Mouse (Mus musculus) hindbrain, postnatal 0 days (tissue): ENCODE data around the gene Mob3a. TPM values are rescaled to one million over a fixed set of nuclear protein-coding genes. Genes with fewer than 3 reads are reported as not detected.
"Not testable (repeated sequence)": the region's sequence is repeated elsewhere in the genome, so short reads cannot be mapped to it uniquely, and the experiment has no call there.

Experiments
- ATAC-seq: fragments of 200-750 bp; cut with Nextera tagmentation; 2 replicates; pipeline ENCODE4 v1.8.0; 2017; ENCODE audit warnings: mild to moderate bottlenecking, moderate TSS enrichment, moderate library complexity
- DNase-seq: peaks from one replicate; pipeline ENCODE4 v3.0.0-alpha.2; 2015; ENCODE audit warnings: low spot score
- H3K27ac ChIP-seq: fragments of 300-500 bp; sonication (generic); 2 replicates; pipeline ENCODE4 v1.5.1; 2014; ENCODE audit warnings: mild to moderate bottlenecking
- H3K27me3 ChIP-seq: fragments of 300-500 bp; sonication (generic); 2 replicates; pipeline ENCODE4 v1.6.1; 2014; ENCODE audit warnings: low read length, mixed read lengths; ENCODE audit not compliant: insufficient read depth
- H3K36me3 ChIP-seq: fragments of 300-500 bp; sonication (generic); 2 replicates; pipeline ENCODE4 v1.6.1; 2014; ENCODE audit warnings: low read length, mixed read lengths; ENCODE audit not compliant: insufficient read depth
- H3K4me1 ChIP-seq: fragments of 300-500 bp; sonication (generic); 2 replicates; pipeline ENCODE4 v1.6.1; 2014; ENCODE audit warnings: antibody characterized with exemption, low read length, mixed read lengths; ENCODE audit not compliant: insufficient read depth
- H3K4me2 ChIP-seq: fragments of 300-500 bp; sonication (generic); 2 replicates; pipeline ENCODE4 v1.6.1; 2014; ENCODE audit warnings: low read depth, mild to moderate bottlenecking, low read length, moderate library complexity, mixed read lengths
- H3K4me3 ChIP-seq: fragments of 300-500 bp; sonication (generic); 2 replicates; pipeline ENCODE4 v1.5.1; 2014; ENCODE audit warnings: low read length
- H3K9ac ChIP-seq: fragments of 300-500 bp; sonication (generic); replicated peaks from 2 replicates; pipeline ENCODE4 v1.6.1; 2014; ENCODE audit warnings: mild to moderate bottlenecking, low read length, moderate library complexity, mixed read lengths
- H3K9me3 ChIP-seq: fragments of 300-500 bp; sonication (generic); 2 replicates; pipeline ENCODE4 v1.6.1; 2016; ENCODE audit warnings: low read length, mixed read lengths
- CTCF ChIP-seq: IDR thresholded peaks from 2 replicates; pipeline ENCODE4 v1.5.1; 2016; ENCODE audit warnings: antibody characterized with exemption, control low read depth, low read depth
- WGBS: fragments of 180-500 bp; shearing (Covaris S2); extraction: QIAGEN DNeasy Blood & Tissue Kit; methylation state at CpG from one replicate; pipeline ENCODE4 v1.1.7; 2014; 5-methylcytosine and 5-hydroxymethylcytosine counted together
- polyA plus RNA-seq: library from polyadenylated mRNA; unstranded; fragments of >200 nt; fragmentation: Nextera tagmentation; extraction: Ambion mirVana; gene quantifications from 2 replicates; pipeline ENCODE4 v1.2.1, GENCODE M21; 2015
- total RNA-seq: library from RNA; depleted of rRNA; stranded (reverse); fragments of >200 nt; gene quantifications from 2 replicates; pipeline ENCODE4 v1.2.3, GENCODE M21; 2014; rRNA removed

Mob3a gene
- total and polyA plus RNA-seq, 2 experiments from 2014 or later: 38.8 to 76.4 TPM

GRCm38 (mm10) chr10:80655406-80656129 is 46.2 kb downstream of the Mob3a start:
- Histone ChIP-seq H3K36me3 (no peaks in the 10 kb centered on the region), H3K4me3 (peak overlapping the region; percentile 76), H3K27ac (peak overlapping the region; percentile 92), H3K4me1 (peaks cover 11% of the 10 kb centered on the region; the same call in 1 of the 2 replicates), H3K9me3 (no peaks in the 10 kb centered on the region), H3K4me2 (peak overlapping the region; percentile 94), H3K27me3 (no peaks in the 10 kb centered on the region), H3K9ac (peak overlapping the region; percentile 93)
- ATAC-seq (peak; percentile 35), DNase-seq (no peak)
- no peak for TF ChIP-seq CTCF
- 3% methylated on average over 12 of the region's 12 CpGs for WGBS

GRCm38 (mm10) chr10:80654866-80655265 is 46.9 kb downstream of the Mob3a start:
- no peak overlapping the region; the same call in 1 of the 2 replicates for H3K9ac ChIP-seq
- ATAC-seq (no peak), DNase-seq (no peak)
- H3K4me1 ChIP-seq: peaks cover 11% of the 10 kb centered on the region; the same call in 1 of the 2 replicates
- H3K9me3 ChIP-seq: no peaks in the 10 kb centered on the region
- no peaks in the 10 kb centered on the region for H3K27me3 ChIP-seq
- H3K4me3 ChIP-seq: peak overlapping the region; percentile 76; the same call in 1 of the 2 replicates
- H3K4me2 ChIP-seq: peak overlapping the region; percentile 94
- 69% methylated on average over 6 of the region's 6 CpGs for WGBS
- H3K27ac ChIP-seq: no peak overlapping the region
- no peaks in the 10 kb centered on the region for H3K36me3 ChIP-seq
- TF ChIP-seq CTCF: no peak

DNA sequence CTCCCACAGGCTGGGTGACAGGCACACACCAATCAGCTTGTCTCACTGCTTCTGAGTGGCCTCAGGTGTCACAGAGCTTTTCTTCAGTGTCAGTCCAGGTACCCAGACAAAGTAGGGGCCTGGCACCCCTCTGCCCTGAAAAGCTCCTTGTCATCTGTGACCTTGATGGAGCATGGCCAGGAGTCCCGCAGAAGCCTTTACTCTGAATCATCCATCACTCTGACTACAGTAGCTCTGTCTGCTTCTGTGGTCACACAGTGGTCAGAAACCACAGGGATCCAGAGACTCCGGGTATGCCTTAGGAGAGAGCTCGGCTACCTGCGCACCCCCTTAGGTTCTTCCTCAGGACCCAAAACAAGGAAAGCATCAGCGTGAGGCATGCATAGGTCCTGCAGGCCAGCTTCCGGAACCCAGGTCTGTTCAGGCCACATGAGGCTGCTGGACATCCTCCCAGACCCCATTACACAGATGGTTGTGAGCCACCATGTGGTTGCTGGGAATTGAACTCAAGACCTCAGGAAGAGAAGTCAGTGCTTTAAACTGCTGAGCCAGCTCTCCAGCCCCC is 48.5 kb downstream of the Mob3a start:
- H3K36me3 ChIP-seq: no peaks in the 10 kb centered on the region
- H3K4me1 ChIP-seq: peaks cover 11% of the 10 kb centered on the region; the same call in 1 of the 2 replicates
- no peak for TF ChIP-seq CTCF
- H3K27me3 ChIP-seq: no peaks in the 10 kb centered on the region
- no peak overlapping the region for H3K4me3 ChIP-seq
- ATAC-seq: no peak
- H3K9ac ChIP-seq: 0 out of 2 replicates have a peak overlapping the region, but pooled peaks have one; percentile 0
- DNase-seq: no peak
- H3K4me2 ChIP-seq: no peak overlapping the region
- H3K27ac ChIP-seq: no peak overlapping the region
- H3K9me3 ChIP-seq: no peaks in the 10 kb centered on the region
- WGBS: 76% methylated on average over 6 of the region's 6 CpGs

GRCm38 (mm10) chr10:80650392-80650791 is 51.4 kb downstream of the Mob3a start:
- H3K4me1 ChIP-seq: peaks cover 7% of the 10 kb centered on the region; the same call in 1 of the 2 replicates
- H3K9me3 ChIP-seq: no peaks in the 10 kb centered on the region
- H3K4me2 ChIP-seq: no peak overlapping the region
- H3K4me3 ChIP-seq: no peak overlapping the region
- no peak overlapping the region for H3K27ac ChIP-seq
- H3K9ac ChIP-seq: no peak overlapping the region
- H3K27me3 ChIP-seq: no peaks in the 10 kb centered on the region
- H3K36me3 ChIP-seq: peaks cover 16% of the 10 kb centered on the region
- ATAC-seq (no peak), DNase-seq (no peak)
- WGBS: 93% methylated on average over 10 of the region's 10 CpGs
- TF ChIP-seq CTCF: no peak

DNA sequence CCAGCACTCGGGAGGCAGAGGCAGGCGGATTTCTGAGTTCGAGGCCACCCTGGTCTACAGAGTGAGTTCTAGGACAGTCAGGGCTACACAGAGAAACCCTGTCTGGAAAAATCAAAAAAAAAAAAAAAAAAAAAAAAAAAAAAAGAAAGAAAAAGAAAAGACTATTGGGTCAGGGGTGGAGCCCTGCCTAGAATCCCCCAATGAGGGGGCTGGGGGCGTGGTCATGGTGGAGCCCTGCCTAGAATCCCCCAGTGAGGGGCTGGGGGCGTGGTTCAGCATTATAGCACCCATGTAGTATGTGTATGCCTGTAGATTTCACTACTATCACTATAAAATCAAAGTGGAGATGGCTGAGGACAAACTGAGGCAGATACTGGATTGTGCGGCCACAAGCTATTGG is 51.9 kb downstream of the Mob3a start:
- not testable (repeated sequence) for H3K27me3 ChIP-seq, ATAC-seq, H3K9ac ChIP-seq, H3K27ac ChIP-seq, DNase-seq, H3K4me3 ChIP-seq, H3K9me3 ChIP-seq, H3K4me1 ChIP-seq, H3K4me2 ChIP-seq
- H3K36me3 ChIP-seq: peaks cover 20% of the 10 kb centered on the region
- WGBS: 89% methylated on average over 6 of the region's 6 CpGs

DNA sequence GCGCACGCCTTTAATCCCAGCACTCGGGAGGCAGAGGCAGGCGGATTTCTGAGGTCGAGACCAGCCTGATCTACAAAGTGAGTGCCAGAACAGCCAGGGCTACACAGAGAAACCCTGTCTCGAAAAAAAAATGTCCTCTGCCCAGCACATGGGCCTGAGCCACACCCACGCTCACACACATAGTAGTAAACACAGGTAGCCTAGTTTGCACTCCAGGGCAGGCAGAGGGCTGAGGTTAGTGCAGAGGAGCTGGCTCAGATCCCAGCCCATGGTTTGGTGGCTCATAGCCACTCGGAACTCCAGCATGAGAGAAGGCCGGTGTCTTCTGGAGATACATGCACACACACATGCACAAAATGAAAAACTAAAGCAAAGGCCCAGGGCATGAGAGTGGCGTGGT is 54.8 kb downstream of the Mob3a start:
- H3K27me3 ChIP-seq: no peaks in the 10 kb centered on the region
- 93% methylated on average over 10 of the region's 10 CpGs for WGBS
- H3K36me3 ChIP-seq: peaks cover 37% of the 10 kb centered on the region
- DNase-seq (no peak), ATAC-seq (no peak)
- no peaks in the 10 kb centered on the region for H3K4me1 ChIP-seq
- H3K27ac ChIP-seq: no peak overlapping the region
- no peak overlapping the region for H3K4me2 ChIP-seq
- H3K4me3 ChIP-seq: no peak overlapping the region
- H3K9me3 ChIP-seq: no peaks in the 10 kb centered on the region
- H3K9ac ChIP-seq: no peak overlapping the region
- TF ChIP-seq CTCF: no peak

- H3K4me1 ChIP-seq: no peaks in the 10 kb centered on the region
- no peaks in the 10 kb centered on the region for H3K27me3 ChIP-seq
- no peak for ATAC-seq
- DNase-seq: no peak
- no peak overlapping the region for H3K4me2 ChIP-seq
- H3K9me3 ChIP-seq: no peaks in the 10 kb centered on the region
- WGBS: 84% methylated on average over 6 of the region's 6 CpGs
- H3K27ac ChIP-seq: no peak overlapping the region
- TF ChIP-seq CTCF: no peak
- no peak overlapping the region for H3K9ac ChIP-seq
- H3K36me3 ChIP-seq: peaks cover 49% of the 10 kb centered on the region
- no peak overlapping the region for H3K4me3 ChIP-seq
Measured at GRCm38 (mm10) chr10:80635345-80635744, 66.4 kb downstream of the Mob3a start.

Other genes starting within 250 kb of the Mob3a start
- gene Onecut3, start 207.1 kb downstream of the Mob3a start, total RNA-seq: 2.5 and 5.0 TPM in 2 replicates
- gene Onecut3, start 207.1 kb downstream of the Mob3a start, polyA plus RNA-seq: 0.57 and 0.74 TPM in 2 replicates
- 0.61 and 1.1 TPM in 2 replicates for gene Atp8b3, start 162.9 kb downstream of the Mob3a start, total RNA-seq
- gene Atp8b3, start 162.9 kb downstream of the Mob3a start, polyA plus RNA-seq: 0.96 and 1.2 TPM in 2 replicates
- 47.2 and 51.0 TPM in 2 replicates for gene Rexo1, start 140.4 kb downstream of the Mob3a start, total RNA-seq
- gene Rexo1, start 140.4 kb downstream of the Mob3a start, polyA plus RNA-seq: 25.1 and 27.6 TPM in 2 replicates
- gene Klf16, start 124.7 kb downstream of the Mob3a start, total RNA-seq: 16.6 and 17.0 TPM in 2 replicates
- gene Klf16, start 124.7 kb downstream of the Mob3a start, polyA plus RNA-seq: 8.2 and 8.6 TPM in 2 replicates
- gene Abhd17a, start 111.6 kb downstream of the Mob3a start, total RNA-seq: 389 and 721 TPM in 2 replicates
- 159 and 171 TPM in 2 replicates for gene Abhd17a, start 111.6 kb downstream of the Mob3a start, polyA plus RNA-seq
- 39.5 and 43.2 TPM in 2 replicates for gene Scamp4, start 99.1 kb downstream of the Mob3a start, total RNA-seq
- gene Scamp4, start 99.1 kb downstream of the Mob3a start, polyA plus RNA-seq: 68.3 and 69.1 TPM in 2 replicates
- 7.3 and 11.4 TPM in 2 replicates for gene Adat3, start 99.1 kb downstream of the Mob3a start, total RNA-seq
- 3.6 and 4.0 TPM in 2 replicates for gene Adat3, start 99.1 kb downstream of the Mob3a start, polyA plus RNA-seq
- 0.54 and 2.2 TPM in 2 replicates for gene Gm49322, start 96.0 kb downstream of the Mob3a start, total RNA-seq
- gene Gm49322, start 96.0 kb downstream of the Mob3a start, polyA plus RNA-seq: 1.1 TPM in 2 replicates
- gene Csnk1g2, start 79.1 kb downstream of the Mob3a start, total RNA-seq: 128 and 156 TPM in 2 replicates
- 94.3 and 95.5 TPM in 2 replicates for gene Csnk1g2, start 79.1 kb downstream of the Mob3a start, polyA plus RNA-seq
- 209 and 213 TPM in 2 replicates for gene Btbd2, start 44.9 kb downstream of the Mob3a start, total RNA-seq
- gene Btbd2, start 44.9 kb downstream of the Mob3a start, polyA plus RNA-seq: 81.9 and 82.8 TPM in 2 replicates
- 84.5 and 95.4 TPM in 2 replicates for gene Mknk2, start 23.9 kb downstream of the Mob3a start, total RNA-seq
- gene Mknk2, start 23.9 kb downstream of the Mob3a start, polyA plus RNA-seq: 38.2 and 40.5 TPM in 2 replicates
- gene Izumo4, start 207 bp upstream of the Mob3a start, total RNA-seq: 31.1 and 31.6 TPM in 2 replicates
- 46.7 and 52.2 TPM in 2 replicates for gene Izumo4, start 207 bp upstream of the Mob3a start, polyA plus RNA-seq
- gene Ap3d1, start 40.3 kb upstream of the Mob3a start, total RNA-seq: 195 and 201 TPM in 2 replicates
- gene Ap3d1, start 40.3 kb upstream of the Mob3a start, polyA plus RNA-seq: 99.2 and 99.7 TPM in 2 replicates
- 27.2 and 27.7 TPM in 2 replicates for gene Dot1l, start 53.2 kb upstream of the Mob3a start, total RNA-seq
- gene Dot1l, start 53.2 kb upstream of the Mob3a start, polyA plus RNA-seq: 10.3 and 12.6 TPM in 2 replicates
- gene Sf3a2, start 96.2 kb upstream of the Mob3a start, total RNA-seq: 14.2 and 22.0 TPM in 2 replicates
- gene Sf3a2, start 96.2 kb upstream of the Mob3a start, polyA plus RNA-seq: 48.7 and 53.2 TPM in 2 replicates
- 74.4 and 82.3 TPM in 2 replicates for gene Plekhj1, start 96.6 kb upstream of the Mob3a start, total RNA-seq
- gene Plekhj1, start 96.6 kb upstream of the Mob3a start, polyA plus RNA-seq: 99.4 and 103 TPM in 2 replicates
- 0.47 and 2.6 TPM in 2 replicates for gene Amh, start 103.3 kb upstream of the Mob3a start, total RNA-seq
- gene Amh, start 103.3 kb upstream of the Mob3a start, polyA plus RNA-seq: 0.24 TPM in 1 of 2 replicates, not detected in the other
- gene Jsrp1, start 111.5 kb upstream of the Mob3a start, total RNA-seq: 0.22 TPM in 1 of 2 replicates, not detected in the other
- gene Jsrp1, start 111.5 kb upstream of the Mob3a start, polyA plus RNA-seq: 1.4 and 1.6 TPM in 2 replicates
- gene Oaz1, start 124.7 kb upstream of the Mob3a start, total RNA-seq: 1,128 and 1,180 TPM in 2 replicates
- gene Oaz1, start 124.7 kb upstream of the Mob3a start, polyA plus RNA-seq: 1,097 and 1,185 TPM in 2 replicates
- gene Lingo3, start 142.1 kb upstream of the Mob3a start, total RNA-seq: 66.9 and 70.3 TPM in 2 replicates
- gene Lingo3, start 142.1 kb upstream of the Mob3a start, polyA plus RNA-seq: 26.6 and 28.0 TPM in 2 replicates
- 165 and 189 TPM in 2 replicates for gene Lsm7, start 153.2 kb upstream of the Mob3a start, total RNA-seq
- 279 and 295 TPM in 2 replicates for gene Lsm7, start 153.2 kb upstream of the Mob3a start, polyA plus RNA-seq
- 161 and 174 TPM in 2 replicates for gene Sppl2b, start 153.3 kb upstream of the Mob3a start, total RNA-seq
- gene Sppl2b, start 153.3 kb upstream of the Mob3a start, polyA plus RNA-seq: 76.0 and 76.2 TPM in 2 replicates
- 0.04 and 0.10 TPM in 2 replicates for gene Tmprss9, start 169.9 kb upstream of the Mob3a start, total RNA-seq
- 0.14 and 0.26 TPM in 2 replicates for gene Tmprss9, start 169.9 kb upstream of the Mob3a start, polyA plus RNA-seq
- 150 and 155 TPM in 2 replicates for gene Timm13, start 199.0 kb upstream of the Mob3a start, total RNA-seq
- gene Timm13, start 199.0 kb upstream of the Mob3a start, polyA plus RNA-seq: 366 and 369 TPM in 2 replicates
- gene Lmnb2, start 216.3 kb upstream of the Mob3a start, total RNA-seq: 42.3 and 43.2 TPM in 2 replicates
- gene Lmnb2, start 216.3 kb upstream of the Mob3a start, polyA plus RNA-seq: 24.8 and 25.6 TPM in 2 replicates
- gene Gadd45b, start 228.1 kb upstream of the Mob3a start, total RNA-seq: 4.4 and 8.2 TPM in 2 replicates
- gene Gadd45b, start 228.1 kb upstream of the Mob3a start, polyA plus RNA-seq: 7.5 and 8.6 TPM in 2 replicates